Comparison of ENCODE assay signal across 23 mouse cellular contexts in genomic region chr2:9182127-9182526, GRCm38 (mm10).
DNase-seq lines count a peak whose midpoint lies in the region; ATAC-seq and TF ChIP-seq lines count a peak whose summit lies in the region.
"Had no signal": no experiment of that assay in that cellular context is flagged by ENCODE, and none has a peak within 500 bp of the region (broad histone marks: within the 10 kb centered on the region; RNA-seq: fewer than 3 reads in every experiment).

No protein-coding gene starts in this region.

- no peak overlapping the region for H3K27ac ChIP-seq in embryonic facial prominence, embryonic 14.5 days (replicated peaks; ENCODE audit: low read depth, low read length)
- H3K27ac ChIP-seq in embryonic facial prominence, embryonic 10.5 days (replicated peaks): no peak overlapping the region
- no peak overlapping the region for H3K27ac ChIP-seq in heart, postnatal 0 days (ENCODE audit: low read depth)
- H3K27ac ChIP-seq in lung, embryonic 16.5 days (ENCODE audit: low read length): no peak overlapping the region
- H3K27ac ChIP-seq in ES-E14 (ENCODE audit: insufficient read depth, low read depth, low read length, poor library complexity, severe bottlenecking): no peak overlapping the region
- H3K27ac ChIP-seq: embryonic facial prominence, embryonic 13.5 days; hindbrain, embryonic 10.5 days; hindbrain, postnatal 0 days; layer of hippocampus, adult 2 months; stomach, embryonic 15.5 days had no signal

- 56% methylated on average over 5 of the region's 5 CpGs for WGBS in embryonic facial prominence, embryonic 14.5 days
- WGBS in embryonic facial prominence, embryonic 10.5 days: 82% methylated on average over 5 of the region's 5 CpGs
- 17% methylated on average over 5 of the region's 5 CpGs for WGBS in heart, postnatal 0 days
- WGBS in lung, embryonic 16.5 days: 38% methylated on average over 5 of the region's 5 CpGs

- no peaks in the 10 kb centered on the region for H3K4me1 ChIP-seq in embryonic facial prominence, embryonic 14.5 days (ENCODE audit: control insufficient read depth, insufficient read depth, low read length)
- H3K4me1 ChIP-seq in embryonic facial prominence, embryonic 10.5 days: 0 out of 2 replicates have a peak, but pooled peaks cover 7% of the 10 kb centered on the region
- no peaks in the 10 kb centered on the region for H3K4me1 ChIP-seq in heart, postnatal 0 days (ENCODE audit: control insufficient read depth, insufficient read depth)
- H3K4me1 ChIP-seq in lung, embryonic 16.5 days (replicated peaks; ENCODE audit: control insufficient read depth, insufficient read depth, low read length): peaks cover 5% of the 10 kb centered on the region; the same call in 1 of the 2 replicates
- H3K4me1 ChIP-seq in ES-E14 (ENCODE audit: control insufficient read depth in 2 of 2, insufficient read depth in 2 of 2, low read length in 2 of 2, poor library complexity in 1 of 2): no peaks in the 10 kb centered on the region
- H3K4me1 ChIP-seq: embryonic facial prominence, embryonic 13.5 days; hindbrain, embryonic 10.5 days; stomach, embryonic 15.5 days had no signal

- H3K9ac ChIP-seq in embryonic facial prominence, embryonic 14.5 days (ENCODE audit: low read depth, low read length): no peak overlapping the region
- H3K9ac ChIP-seq in heart, postnatal 0 days (replicated peaks; ENCODE audit: low read depth, low read length): no peak overlapping the region
- H3K9ac ChIP-seq in lung, embryonic 16.5 days (ENCODE audit: low read length): no peak overlapping the region
- H3K9ac ChIP-seq in ES-E14 (ENCODE audit: insufficient read depth, low read depth, low read length, poor library complexity, severe bottlenecking): no peak overlapping the region
- H3K9ac ChIP-seq: embryonic facial prominence, embryonic 13.5 days; forebrain, postnatal 0 days; liver, postnatal 0 days; stomach, embryonic 15.5 days had no signal

- TF ChIP-seq CTCF in heart, postnatal 0 days (IDR thresholded peaks at IDR 0.05; ENCODE audit: low read depth): no peak

- peak; percentile 52 for DNase-seq in embryonic facial prominence, embryonic 14.5 days (ENCODE audit: low spot score)
- DNase-seq in embryonic facial prominence, embryonic 10.5 days (ENCODE audit: low spot score): no peak
- DNase-seq in heart, postnatal 0 days (ENCODE audit: low spot score): peak; percentile 50
- DNase-seq in heart, adult 8-10 months (ENCODE audit: low spot score): no peak
- DNase-seq in lung, postnatal 36 days: no peak
- DNase-seq in ES-E14 (ENCODE audit: low read depth, low spot score): no peak
- DNase-seq in retina, embryonic 14.5 days (ENCODE audit: low spot score): no peak
- DNase-seq: cerebellum, adult 8-10 months; forebrain, postnatal 0 days; gastrocnemius, postnatal 36 days; kidney, postnatal 14 days; layer of hippocampus, postnatal 36 days; liver, postnatal 0 days; right cerebral cortex, postnatal 25 days; thymus, adult 18-20 months had no signal

- no peaks in the 10 kb centered on the region for H3K36me3 ChIP-seq in embryonic facial prominence, embryonic 14.5 days (ENCODE audit: control insufficient read depth, insufficient read depth, low read length)
- no peaks in the 10 kb centered on the region for H3K36me3 ChIP-seq in embryonic facial prominence, embryonic 10.5 days (replicated peaks)
- H3K36me3 ChIP-seq in heart, postnatal 0 days (replicated peaks; ENCODE audit: control insufficient read depth, insufficient read depth, low read length): no peaks in the 10 kb centered on the region
- H3K36me3 ChIP-seq in lung, embryonic 16.5 days (ENCODE audit: control insufficient read depth, insufficient read depth, low read length): no peaks in the 10 kb centered on the region
- H3K36me3 ChIP-seq in ES-E14 (ENCODE audit: control insufficient read depth, insufficient read depth, low read length, poor library complexity, severe bottlenecking): no peaks in the 10 kb centered on the region
- H3K36me3 ChIP-seq: embryonic facial prominence, embryonic 13.5 days; hindbrain, embryonic 10.5 days; stomach, embryonic 15.5 days had no signal

- TF ChIP-seq EP300 in heart, postnatal 0 days (IDR thresholded peaks at IDR 0.05; ENCODE audit: low read depth): no peak

- no peak overlapping the region for H3K4me2 ChIP-seq in embryonic facial prominence, embryonic 14.5 days (ENCODE audit: low read depth, low read length)
- no peak overlapping the region for H3K4me2 ChIP-seq in heart, postnatal 0 days (ENCODE audit: low read depth, low read length)
- no peak overlapping the region for H3K4me2 ChIP-seq in lung, embryonic 16.5 days (ENCODE audit: low read depth, low read length)
- H3K4me2 ChIP-seq: embryonic facial prominence, embryonic 13.5 days; stomach, embryonic 15.5 days had no signal

- H3K27me3 ChIP-seq in embryonic facial prominence, embryonic 14.5 days (replicated peaks; ENCODE audit: control insufficient read depth, insufficient read depth, low read length): no peaks in the 10 kb centered on the region
- no peaks in the 10 kb centered on the region for H3K27me3 ChIP-seq in embryonic facial prominence, embryonic 10.5 days (replicated peaks; ENCODE audit: low read depth, poor library complexity, severe bottlenecking)
- H3K27me3 ChIP-seq in heart, postnatal 0 days (ENCODE audit: control insufficient read depth, insufficient read depth, low read length): no peaks in the 10 kb centered on the region
- H3K27me3 ChIP-seq in lung, embryonic 16.5 days (ENCODE audit: control insufficient read depth, insufficient read depth, low read depth, low read length): no peaks in the 10 kb centered on the region
- H3K27me3 ChIP-seq: embryonic facial prominence, embryonic 13.5 days; stomach, embryonic 15.5 days had no signal

- ATAC-seq in embryonic facial prominence, embryonic 14.5 days (ENCODE audit: low read depth): 0 out of 2 replicates have a peak, but pooled peaks have one; percentile 44
- ATAC-seq in heart, postnatal 0 days (ENCODE audit: insufficient read depth, low read depth): peak; percentile 57; the same call in 1 of the 2 replicates
- ATAC-seq in lung, embryonic 16.5 days (ENCODE audit: low read depth): peak; percentile 75
- ATAC-seq: forebrain, postnatal 0 days; hindbrain, postnatal 0 days; intestine, postnatal 0 days; liver, postnatal 0 days; midbrain, embryonic 16.5 days had no signal

- no peaks in the 10 kb centered on the region for H3K9me3 ChIP-seq in embryonic facial prominence, embryonic 14.5 days (ENCODE audit: control insufficient read depth, low read length)
- no peaks in the 10 kb centered on the region for H3K9me3 ChIP-seq in embryonic facial prominence, embryonic 10.5 days
- H3K9me3 ChIP-seq in heart, postnatal 0 days (replicated peaks; ENCODE audit: control insufficient read depth, low read length): no peaks in the 10 kb centered on the region
- H3K9me3 ChIP-seq in lung, embryonic 16.5 days (ENCODE audit: control insufficient read depth, low read length): no peaks in the 10 kb centered on the region
- H3K9me3 ChIP-seq in ES-E14 (ENCODE audit: control insufficient read depth, insufficient read depth, low read depth, low read length): no peaks in the 10 kb centered on the region
- H3K9me3 ChIP-seq: embryonic facial prominence, embryonic 13.5 days; hindbrain, embryonic 10.5 days; stomach, embryonic 15.5 days had no signal

- in situ Hi-C loops in ES-E14 (cut with MboI; ENCODE audit: low sequenced_read_pairs in 2 of 2, unreplicated experiment in 2 of 2): no loop called here

- no peak overlapping the region for H3K4me3 ChIP-seq in embryonic facial prominence, embryonic 14.5 days (ENCODE audit: low read depth, low read length)
- no peak overlapping the region for H3K4me3 ChIP-seq in embryonic facial prominence, embryonic 10.5 days
- no peak overlapping the region for H3K4me3 ChIP-seq in heart, postnatal 0 days (ENCODE audit: low read depth, low read length)
- no peak overlapping the region for H3K4me3 ChIP-seq in lung, embryonic 16.5 days (ENCODE audit: low read length)
- H3K4me3 ChIP-seq in ES-E14 (ENCODE audit: insufficient read depth in 1 of 2, low read depth in 1 of 2, low read length in 2 of 2, poor library complexity in 1 of 2, severe bottlenecking in 1 of 2): no peak overlapping the region
- H3K4me3 ChIP-seq: embryonic facial prominence, embryonic 13.5 days; hindbrain, embryonic 10.5 days; layer of hippocampus, adult 2 months; stomach, embryonic 15.5 days had no signal

TF ChIP-seq in ES-E14, 5 proteins besides CTCF, POLR2A, EP300 and RAD21:
- TF ChIP-seq ZNF384 (IDR thresholded peaks at IDR 0.05; ENCODE audit: low read depth, low read length): 0 out of 2 replicates have a peak, but pooled peaks have one; percentile 53
- no peak for TF ChIP-seq HCFC1 (IDR thresholded peaks at IDR 0.05; ENCODE audit: borderline replicate concordance, insufficient read depth, low read length)

Comparison
In these comparisons a context has a peak if more than half of its experiments do, and no peak if none do; other contexts are left out.
1. DNase-seq: peak in embryonic facial prominence, embryonic 14.5 days (single experiment) and heart, postnatal 0 days (single experiment); none in embryonic facial prominence, embryonic 10.5 days (single experiment), heart, adult 8-10 months (single experiment), lung, postnatal 36 days (single experiment), ES-E14 (single experiment) and retina, embryonic 14.5 days (single experiment).
2. Peak in every context shown above with its lines, with median percentiles within 50 percentile points of each other: ATAC-seq.